Mouse (Mus musculus): ENCODE data around the gene Mamstr. TPM values are rescaled to one million over a fixed set of nuclear protein-coding genes. Genes with fewer than 3 reads are reported as not detected.

Gene Mamstr
- polyA plus RNA-seq, 1 experiment from 2014 or later = 7.4 TPM

- 73% methylated on average over 23 of the region's 23 CpGs for WGBS
- H3K9me3 ChIP-seq (replicated peaks) = no peaks in the 10 kb centered on the region
- peaks cover 33% of the 10 kb centered on the region for H3K4me1 ChIP-seq (replicated peaks)
- H3K27ac ChIP-seq = peak overlapping the region; percentile 38
- no peak overlapping the region for H3K9ac ChIP-seq
- no peak for ATAC-seq (replicated peaks; ENCODE audit: insufficient number of reproducible peaks, insufficient read depth, low FRiP score, low read depth)
- peak overlapping the region; percentile 66 for H3K4me3 ChIP-seq
- H3K4me2 ChIP-seq = peak overlapping the region; percentile 98
- peaks cover 19% of the 10 kb centered on the region for H3K27me3 ChIP-seq
- H3K36me3 ChIP-seq = no peaks in the 10 kb centered on the region
These were observed 9.5 kb upstream of the Mamstr start for GRCm38 (mm10) chr7:45630064-45630907.

- 10% methylated on average over 33 of the region's 35 CpGs for WGBS
- H3K27ac ChIP-seq = peak overlapping the region; percentile 64
These were observed 7.3 kb upstream of the Mamstr start for GRCm38 (mm10) chr7:45632499-45632898.

GRCm38 (mm10) chr7:45634946-45635681 lies 4.7 kb upstream of the Mamstr start:
- Histone ChIP-seq H3K9me3 (replicated peaks) (no peaks in the 10 kb centered on the region), H3K36me3 (peaks cover 8% of the 10 kb centered on the region), H3K4me3 (no peak overlapping the region), H3K9ac (no peak overlapping the region), H3K4me2 (no peak overlapping the region), H3K27me3 (0 out of 2 replicates have a peak, but pooled peaks cover 4% of the 10 kb centered on the region), H3K4me1 (replicated peaks) (peaks cover 54% of the 10 kb centered on the region), H3K27ac (peak overlapping the region; percentile 75)
- 74% methylated on average over 11 of the region's 11 CpGs for WGBS
- ATAC-seq (replicated peaks; ENCODE audit: insufficient number of reproducible peaks, insufficient read depth, low FRiP score, low read depth) = no peak

More at GRCm38 (mm10) chr7:45632499-45632898, 7.3 kb upstream of the Mamstr start:
- peaks cover 11% of the 10 kb centered on the region for H3K27me3 ChIP-seq
- peaks cover 8% of the 10 kb centered on the region for H3K36me3 ChIP-seq
- H3K4me2 ChIP-seq = peak overlapping the region; percentile 69
- H3K9me3 ChIP-seq (replicated peaks) = no peaks in the 10 kb centered on the region
- ATAC-seq (replicated peaks; ENCODE audit: insufficient number of reproducible peaks, insufficient read depth, low FRiP score, low read depth) = peak; percentile 31
- H3K9ac ChIP-seq = peak overlapping the region; percentile 56
- peaks cover 43% of the 10 kb centered on the region for H3K4me1 ChIP-seq (replicated peaks)
- H3K4me3 ChIP-seq = peak overlapping the region; percentile 37

GRCm38 (mm10) chr7:45635711-45636688 lies 3.8 kb upstream of the Mamstr start:
- Histone ChIP-seq H3K9me3 (replicated peaks) (no peaks in the 10 kb centered on the region), H3K4me3 (no peak overlapping the region), H3K27ac (peak overlapping the region; percentile 75), H3K9ac (no peak overlapping the region), H3K4me1 (replicated peaks) (peaks cover 60% of the 10 kb centered on the region), H3K36me3 (peaks cover 8% of the 10 kb centered on the region), H3K4me2 (no peak overlapping the region), H3K27me3 (0 out of 2 replicates have a peak, but pooled peaks cover 4% of the 10 kb centered on the region)
- 58% methylated on average over 15 of the region's 15 CpGs for WGBS
- ATAC-seq (replicated peaks; ENCODE audit: insufficient number of reproducible peaks, insufficient read depth, low FRiP score, low read depth) = peak; percentile 32

GRCm38 (mm10) chr7:45637710-45638109 lies 2.1 kb upstream of the Mamstr start:
- no peak overlapping the region for H3K9ac ChIP-seq
- ATAC-seq (replicated peaks; ENCODE audit: insufficient number of reproducible peaks, insufficient read depth, low FRiP score, low read depth) = no peak
- H3K27ac ChIP-seq = no peak overlapping the region
- H3K4me2 ChIP-seq = no peak overlapping the region; the same call in 1 of the 2 replicates
- WGBS = 92% methylated on average over 6 of the region's 6 CpGs
- no peaks in the 10 kb centered on the region for H3K9me3 ChIP-seq (replicated peaks)
- peaks cover 70% of the 10 kb centered on the region for H3K4me1 ChIP-seq (replicated peaks)
- H3K27me3 ChIP-seq = no peaks in the 10 kb centered on the region
- H3K4me3 ChIP-seq = no peak overlapping the region
- peaks cover 8% of the 10 kb centered on the region for H3K36me3 ChIP-seq

- Histone ChIP-seq H3K27me3 (no peaks in the 10 kb centered on the region), H3K27ac (no peak overlapping the region), H3K36me3 (peaks cover 8% of the 10 kb centered on the region), H3K9ac (no peak overlapping the region), H3K4me3 (peak overlapping the region; percentile 18), H3K4me2 (peak overlapping the region; percentile 50), H3K9me3 (replicated peaks) (no peaks in the 10 kb centered on the region), H3K4me1 (replicated peaks) (peaks cover 71% of the 10 kb centered on the region)
- 27% methylated on average over 29 of the region's 29 CpGs for WGBS
- ATAC-seq (replicated peaks; ENCODE audit: insufficient number of reproducible peaks, insufficient read depth, low FRiP score, low read depth) = peak; percentile 69
These were observed 965 bp upstream of the Mamstr start for GRCm38 (mm10) chr7:45638623-45639401.

- Histone ChIP-seq H3K4me2 (no peak overlapping the region), H3K27ac (peak overlapping the region; percentile 73), H3K9ac (no peak overlapping the region), H3K4me1 (replicated peaks) (peaks cover 77% of the 10 kb centered on the region), H3K4me3 (no peak overlapping the region), H3K27me3 (no peaks in the 10 kb centered on the region), H3K36me3 (peaks cover 8% of the 10 kb centered on the region), H3K9me3 (replicated peaks) (no peaks in the 10 kb centered on the region)
- 78% methylated on average over 19 of the region's 19 CpGs for WGBS
- ATAC-seq (replicated peaks; ENCODE audit: insufficient number of reproducible peaks, insufficient read depth, low FRiP score, low read depth) = no peak
These were observed 597 bp downstream of the Mamstr start for GRCm38 (mm10) chr7:45640191-45640957.

- WGBS = 37% methylated on average over 16 of the region's 17 CpGs
- peak; percentile 27; the same call in 1 of the 2 replicates for ATAC-seq (replicated peaks; ENCODE audit: insufficient number of reproducible peaks, insufficient read depth, low FRiP score, low read depth)
- Histone ChIP-seq H3K27ac (peak overlapping the region; percentile 73), H3K9me3 (replicated peaks) (no peaks in the 10 kb centered on the region), H3K4me2 (peak overlapping the region; percentile 68), H3K36me3 (peaks cover 4% of the 10 kb centered on the region), H3K4me3 (peak overlapping the region; percentile 46), H3K4me1 (replicated peaks) (peaks cover 71% of the 10 kb centered on the region), H3K27me3 (no peaks in the 10 kb centered on the region), H3K9ac (peak overlapping the region; percentile 32)
These were observed 1.7 kb downstream of the Mamstr start for GRCm38 (mm10) chr7:45641391-45642040.

- no peak for ATAC-seq (replicated peaks; ENCODE audit: insufficient number of reproducible peaks, insufficient read depth, low FRiP score, low read depth)
- peak overlapping the region; percentile 68 for H3K4me2 ChIP-seq
- peaks cover 67% of the 10 kb centered on the region for H3K4me1 ChIP-seq (replicated peaks)
- H3K4me3 ChIP-seq = peak overlapping the region; percentile 46; the same call in 1 of the 2 replicates
- H3K27ac ChIP-seq = peak overlapping the region; percentile 73
- peak overlapping the region; percentile 32; the same call in 1 of the 2 replicates for H3K9ac ChIP-seq
- no peaks in the 10 kb centered on the region for H3K27me3 ChIP-seq
- no peaks in the 10 kb centered on the region for H3K36me3 ChIP-seq
- H3K9me3 ChIP-seq (replicated peaks) = no peaks in the 10 kb centered on the region
- 61% methylated on average over 5 of the region's 5 CpGs for WGBS
These were observed 2.3 kb downstream of the Mamstr start for GRCm38 (mm10) chr7:45642083-45642482.
